Mouse (Mus musculus) layer of hippocampus, postnatal 36 days (tissue): ENCODE results near the gene Ccdc71l. TPM values are rescaled to one million over a fixed set of nuclear protein-coding genes. Genes with fewer than 3 reads are reported as not detected.
A peak's percentile ranks its signal among the peaks of the same experiment; 100 is the strongest.

Source experiments
- DNase-seq, 2 experiments: peaks; one replicate each; pipeline ENCODE4 v3.0.0; 2022
- total RNA-seq, 2 experiments: library from RNA; stranded (reverse); gene quantifications; 2 replicates each; pipeline ENCODE4 v1.2.3; 2021

Ccdc71l gene
- 10 to 100 TPM; 36.8 to 37.4 TPM for total RNA-seq

DNA sequence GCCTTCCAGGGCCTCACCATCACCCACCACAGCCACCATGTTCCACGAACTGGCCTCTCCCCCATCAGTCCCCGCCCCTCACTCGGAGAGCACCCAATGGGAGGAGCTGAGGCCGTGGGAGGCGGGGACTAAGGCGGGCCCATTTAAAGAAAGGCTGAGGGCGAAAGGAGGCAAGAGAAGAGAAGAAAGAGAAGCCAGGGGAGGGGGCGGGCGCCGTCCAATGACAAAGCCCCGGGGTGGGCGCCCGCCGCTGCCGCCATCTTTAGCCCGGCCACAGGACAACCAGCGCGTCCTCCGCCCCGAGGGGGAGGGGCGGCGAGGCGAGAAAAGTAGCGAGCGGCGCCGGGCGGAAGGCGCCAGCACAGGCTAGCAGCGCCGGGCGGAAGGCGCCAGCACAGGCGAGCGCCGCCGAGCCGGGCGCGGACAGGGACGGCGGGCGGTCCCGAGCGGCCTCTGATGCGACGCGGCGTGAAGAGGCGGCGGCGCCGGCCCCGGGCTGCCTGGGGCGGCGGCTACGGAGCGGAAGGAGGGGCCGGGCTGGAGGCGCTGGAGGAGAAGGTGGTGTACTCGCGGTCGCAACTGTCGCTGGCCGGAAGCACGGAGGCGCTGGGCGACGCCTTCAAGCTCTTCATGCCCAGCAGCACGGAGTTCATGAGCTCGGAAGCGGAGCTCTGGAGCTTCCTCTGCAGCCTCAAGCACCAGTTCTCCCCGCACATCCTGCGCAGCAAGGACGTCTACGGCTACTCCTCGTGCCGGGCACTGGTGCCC is at the start of gene Ccdc71l:
Gene Ccdc71l (plus strand): TSS at position 177 of the 768 bp plus-strand sequence.
- peak; percentile 80 for DNase-seq

DNA sequence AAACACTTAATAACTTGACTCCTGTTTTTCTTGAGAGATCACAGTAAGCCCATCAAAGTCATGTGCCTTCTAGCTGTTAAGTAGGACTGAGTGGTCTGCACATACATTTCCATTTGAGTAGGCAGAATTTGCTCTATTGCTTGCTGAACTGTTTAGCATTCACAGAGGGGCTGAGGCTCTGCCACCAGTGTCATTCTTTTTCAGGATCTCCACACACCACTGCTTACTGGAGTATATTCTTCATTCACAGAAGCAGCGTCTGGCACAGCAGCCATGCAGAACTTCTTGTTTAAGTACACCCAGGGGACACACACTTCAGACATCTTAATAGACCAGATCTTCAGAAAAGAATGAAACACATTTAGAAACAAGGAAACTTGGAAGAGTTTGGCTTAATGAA is 39.4 kb upstream of the Ccdc71l start:
- DNase-seq, result no peak

DNA sequence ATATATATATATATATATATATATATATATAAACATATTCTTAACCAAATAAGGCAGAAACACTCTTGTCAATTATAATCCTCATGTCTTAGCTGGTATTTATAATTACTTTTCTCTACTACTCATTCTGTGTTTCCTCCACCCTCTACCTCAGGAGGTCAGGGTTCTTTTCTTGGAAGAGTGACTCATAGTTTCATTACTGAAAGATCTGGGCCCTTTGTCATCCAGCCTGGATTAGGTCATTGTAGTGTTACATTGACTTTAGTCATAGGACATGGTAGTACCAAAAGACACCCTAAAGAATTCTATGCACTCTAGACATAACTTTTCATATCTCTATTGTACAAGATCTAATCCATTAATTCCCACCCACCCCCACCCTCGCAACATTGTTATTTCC is 35.0 kb upstream of the Ccdc71l start:
- no peak for DNase-seq

DNA sequence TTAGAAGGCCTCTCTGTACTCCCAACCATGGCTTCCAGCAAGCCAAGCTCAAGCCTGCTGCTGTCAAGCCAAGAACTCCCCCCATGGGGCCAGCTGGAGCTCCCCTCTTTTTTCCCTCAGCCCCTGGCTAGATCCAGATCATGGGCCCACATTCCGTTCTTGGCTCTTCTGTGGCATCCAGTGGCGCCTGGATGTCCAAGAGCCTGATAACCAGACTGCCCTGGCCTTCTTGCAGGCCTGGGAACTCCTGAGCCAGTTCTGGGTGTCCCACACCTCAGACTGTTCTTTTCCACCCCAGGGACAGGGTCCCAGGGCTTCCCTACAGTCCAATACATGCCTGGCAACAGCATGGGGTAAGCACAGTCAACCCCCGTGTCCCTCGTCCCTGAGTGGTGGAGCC is 32.4 kb upstream of the Ccdc71l start:
- DNase-seq, result no peak

DNA sequence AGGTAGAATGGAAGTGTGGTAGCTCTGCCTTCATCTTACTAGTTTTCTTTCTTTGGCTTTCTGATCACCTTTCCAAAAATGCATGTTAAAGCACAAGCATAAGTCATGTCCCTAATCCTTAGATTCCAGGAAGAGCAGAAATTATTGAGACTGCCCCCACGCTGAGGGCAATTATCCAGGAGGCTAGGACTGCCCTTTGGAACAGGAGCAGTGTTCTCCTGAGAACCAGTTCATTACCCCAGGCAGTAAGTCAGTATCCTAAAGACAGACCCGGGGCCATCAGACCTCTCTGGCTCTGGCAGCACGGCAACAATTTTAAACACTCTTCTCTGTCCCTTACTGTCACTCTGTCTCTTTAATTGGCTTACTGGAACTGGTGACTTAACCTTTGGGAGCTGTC is 30.0 kb upstream of the Ccdc71l start:
- DNase-seq, result no peak

- DNase-seq, result no peak
Measured at GRCm38 (mm10) chr12:32351874-32352273, 26.6 kb upstream of the Ccdc71l start.

DNA sequence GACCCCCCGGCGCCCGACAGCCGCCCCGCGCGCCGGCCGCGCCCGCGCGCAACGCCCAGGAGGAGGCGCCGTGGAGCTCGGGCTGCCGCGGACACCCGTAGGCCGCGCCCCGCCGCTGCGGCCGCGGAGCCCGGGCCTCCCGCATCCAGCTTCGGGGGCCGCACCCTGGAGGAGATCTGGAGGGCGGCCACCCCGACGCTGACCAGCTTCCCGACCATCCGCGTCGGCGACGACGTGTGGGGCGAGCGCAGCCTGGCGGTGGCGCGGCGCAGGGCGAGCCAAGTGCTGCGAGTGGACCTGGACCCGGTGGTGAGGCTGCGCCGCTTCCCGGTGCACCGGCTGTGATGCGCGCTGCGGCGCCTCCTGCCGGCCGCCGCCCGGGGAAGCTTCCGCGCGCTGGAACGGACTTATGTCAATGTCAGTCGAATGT is 807 bp downstream of the Ccdc71l start:
- DNase-seq, result peak; percentile 87

DNA sequence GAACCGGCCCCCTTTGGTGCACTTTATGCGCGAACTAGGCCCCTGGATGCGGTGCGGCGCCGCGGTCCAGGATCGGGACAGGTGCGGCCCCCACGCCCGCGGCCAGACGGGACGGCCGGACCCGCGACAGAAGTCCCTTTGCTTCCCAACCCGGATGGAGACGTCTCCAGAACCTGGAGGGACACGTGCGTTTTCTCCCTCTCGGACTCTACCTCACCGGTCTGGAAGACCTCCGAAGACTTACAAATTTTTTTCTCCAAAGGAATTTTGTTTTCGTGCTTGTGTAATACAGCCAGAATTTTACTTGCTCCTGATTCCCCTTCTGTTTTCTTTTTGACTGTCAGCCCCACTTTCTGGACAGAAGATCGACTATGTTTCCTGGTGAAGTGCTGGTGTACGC is 1.2 kb downstream of the Ccdc71l start:
- DNase-seq, result no peak

DNA sequence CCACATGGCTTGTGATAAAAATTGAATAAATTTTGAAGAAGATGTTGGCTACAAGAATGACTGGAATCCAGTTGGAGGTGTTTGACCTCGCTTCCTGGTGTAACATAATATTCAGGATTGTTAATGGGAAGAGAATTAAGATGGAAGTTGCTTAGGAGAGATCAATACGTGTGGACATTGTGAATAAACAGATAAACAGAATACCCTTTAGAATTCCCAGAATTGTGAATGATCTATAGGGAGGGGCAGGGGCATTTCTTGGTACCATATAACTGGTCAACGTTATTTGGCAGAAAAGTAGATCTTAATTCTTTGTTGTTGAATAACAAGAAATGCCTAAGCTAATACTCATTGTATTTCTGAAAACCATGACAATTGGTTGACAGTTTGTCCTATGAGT is 2.0 kb downstream of the Ccdc71l start:
- no peak for DNase-seq

DNA sequence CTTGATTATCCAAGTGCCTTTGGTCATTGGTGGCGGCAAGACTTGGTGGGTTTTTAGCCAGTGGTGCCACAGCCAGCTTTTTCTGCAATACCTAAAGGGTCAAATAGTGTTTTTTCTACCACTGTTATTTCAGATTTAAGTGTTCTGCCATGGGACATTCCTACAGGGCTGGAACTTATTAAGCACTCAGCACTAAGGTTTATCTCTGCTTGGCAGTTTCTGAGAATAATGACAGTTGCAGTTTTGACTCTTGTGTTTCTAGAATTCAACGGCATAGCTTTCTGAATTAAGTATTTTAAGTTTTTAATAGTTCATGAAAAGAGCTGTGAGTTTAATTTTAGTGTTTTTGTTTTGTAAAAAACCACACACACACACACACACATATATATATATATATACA is 2.5 kb downstream of the Ccdc71l start:
- no peak for DNase-seq

DNA sequence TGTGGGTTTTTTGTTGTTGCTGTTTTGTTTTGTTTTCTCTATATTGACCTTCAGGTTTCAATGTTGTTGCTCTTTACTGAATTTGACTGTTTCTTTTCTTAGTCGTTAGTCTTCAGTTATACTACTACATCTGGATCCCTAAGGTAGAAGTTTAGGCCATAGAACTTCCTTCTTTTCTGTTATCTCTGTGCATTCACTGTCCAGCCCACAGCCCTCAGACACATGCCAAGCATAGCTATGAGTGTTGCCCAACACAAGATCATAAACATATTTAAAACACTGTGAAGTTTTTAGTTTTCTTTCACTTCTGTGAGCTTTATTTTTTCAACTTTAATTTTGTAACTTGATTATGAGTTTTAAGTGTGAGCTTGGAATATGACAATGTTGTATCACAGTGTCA is 41.0 kb downstream of the Ccdc71l start:
- no peak for DNase-seq

- no peak for DNase-seq
Measured at GRCm38 (mm10) chr12:32427832-32428231, 49.3 kb downstream of the Ccdc71l start.

DNA sequence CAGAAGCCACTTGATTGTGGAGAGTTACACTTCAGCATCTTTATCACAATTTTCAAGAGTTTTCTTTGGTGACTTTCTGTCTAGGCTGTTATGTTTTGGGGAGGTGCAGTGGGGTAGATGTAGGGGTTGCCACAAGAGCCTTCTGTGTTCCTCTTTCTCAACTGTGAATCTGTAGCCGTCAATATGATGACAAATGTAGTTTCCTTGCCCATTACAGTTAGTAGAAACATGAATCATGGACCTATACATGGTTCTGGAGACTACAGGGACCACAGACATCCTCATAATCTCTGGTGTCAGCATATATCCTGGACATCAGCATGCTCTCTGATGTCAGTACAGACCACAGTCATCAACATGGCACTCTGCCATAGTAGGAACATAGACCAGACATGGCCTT is 52.5 kb downstream of the Ccdc71l start:
- no peak for DNase-seq

Other genes with a start within 250 kb of the Ccdc71l start
- 1 to 10 TPM; 4.0 TPM for gene Pik3cg, start 170.0 kb upstream of the Ccdc71l start, total RNA-seq